8 mouse cellular contexts compared by ENCODE assay signal in the genomic region with DNA sequence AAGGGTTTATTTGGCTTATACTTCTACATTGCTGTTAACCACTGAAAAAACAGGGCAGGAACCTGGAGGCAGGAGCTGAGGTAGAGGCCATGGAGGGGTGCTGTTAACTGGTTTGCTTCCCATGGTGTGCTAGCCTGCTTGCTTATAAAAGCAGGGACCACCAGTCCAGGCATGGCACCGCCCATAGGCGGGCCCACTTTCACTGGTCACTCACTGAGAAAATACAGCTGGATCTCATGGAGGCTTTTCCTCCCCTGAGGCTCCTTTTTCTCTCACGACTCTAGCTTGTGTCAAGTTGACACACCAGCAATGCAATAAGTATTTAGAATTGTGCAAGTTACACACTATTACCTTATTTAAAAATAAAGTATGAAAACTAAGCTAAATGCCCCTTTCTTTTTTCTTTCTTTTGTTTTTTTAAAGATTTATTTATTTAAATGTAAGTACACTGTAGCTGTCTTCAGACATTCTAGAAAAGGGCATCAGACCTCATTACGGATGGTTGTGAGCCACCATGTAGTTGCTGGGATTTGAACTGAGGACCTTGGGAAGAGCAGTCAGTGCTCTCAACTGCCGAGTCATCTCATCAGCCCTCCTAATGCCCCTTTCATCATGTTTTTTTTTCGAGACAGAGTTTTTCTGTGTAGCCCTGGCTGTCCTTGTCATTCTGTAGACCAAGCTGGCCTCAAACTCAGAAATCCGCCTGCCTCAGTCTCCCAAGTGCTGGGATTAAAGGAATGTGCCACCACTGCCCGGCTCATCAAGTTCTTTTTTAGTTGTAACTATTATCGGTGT. TPM values are rescaled to one million over a fixed set of nuclear protein-coding genes. Genes with fewer than 3 reads are reported as not detected.
A peak's percentile ranks its signal among the peaks of the same experiment; 100 is the strongest.
DNase-seq lines count a peak whose midpoint lies in the region; ATAC-seq and TF ChIP-seq lines count a peak whose summit lies in the region.

No protein-coding gene starts in this region.

- no peaks in the 10 kb centered on the region for H3K9me3 ChIP-seq in embryonic facial prominence, embryonic 14.5 days (ENCODE audit: control insufficient read depth, low read length)
- no peaks in the 10 kb centered on the region for H3K9me3 ChIP-seq in hindbrain, postnatal 0 days (ENCODE audit: low read length)
- no peaks in the 10 kb centered on the region for H3K9me3 ChIP-seq in neural tube, embryonic 13.5 days

- no peaks in the 10 kb centered on the region; the same call in 1 of the 2 replicates for H3K4me1 ChIP-seq in embryonic facial prominence, embryonic 14.5 days (ENCODE audit: control insufficient read depth, insufficient read depth, low read length)
- H3K4me1 ChIP-seq in hindbrain, postnatal 0 days (ENCODE audit: insufficient read depth, low read length): no peaks in the 10 kb centered on the region
- H3K4me1 ChIP-seq in neural tube, embryonic 13.5 days (replicated peaks): peaks cover 26% of the 10 kb centered on the region

- intact Hi-C loops in left cerebral cortex, adult 2 months (cut with DNase I): loop anchor here (5.0 kb wide), 1 partner anchor 54 kb away; the partner anchor contains the start of gene Rnf168
- intact Hi-C loops in left cerebral cortex, postnatal 36 days (cut with DNase I): no loop called here

- H3K27me3 ChIP-seq in embryonic facial prominence, embryonic 14.5 days (replicated peaks; ENCODE audit: control insufficient read depth, insufficient read depth, low read length): no peaks in the 10 kb centered on the region
- no peaks in the 10 kb centered on the region for H3K27me3 ChIP-seq in hindbrain, postnatal 0 days (ENCODE audit: insufficient read depth, low read length)
- no peaks in the 10 kb centered on the region for H3K27me3 ChIP-seq in neural tube, embryonic 13.5 days

- 47% methylated on average over 9 of the region's 9 CpGs for WGBS in embryonic facial prominence, embryonic 14.5 days
- 52% methylated on average over 9 of the region's 9 CpGs for WGBS in hindbrain, postnatal 0 days
- 63% methylated on average over 9 of the region's 9 CpGs for WGBS in neural tube, embryonic 13.5 days

- TF ChIP-seq CTCF in left cerebral cortex, adult 2 months (IDR thresholded peaks at IDR 0.05): no peak
- TF ChIP-seq CTCF in hindbrain, postnatal 0 days (IDR thresholded peaks at IDR 0.05; ENCODE audit: low read depth): no peak

- H3K9ac ChIP-seq in embryonic facial prominence, embryonic 14.5 days (ENCODE audit: low read depth, low read length): peak overlapping the region; percentile 96
- no peak overlapping the region for H3K9ac ChIP-seq in hindbrain, postnatal 0 days (replicated peaks; ENCODE audit: low read length)
- H3K9ac ChIP-seq in neural tube, embryonic 13.5 days: peak overlapping the region; percentile 99

- DNase-seq in left cerebral cortex, adult 2 months (ENCODE audit: extremely low spot score in 1 of 2, low spot score in 2 of 2): no peak
- no peak for DNase-seq in left cerebral cortex, postnatal 36 days (ENCODE audit: low spot score in 2 of 2)
- no peak for DNase-seq in embryonic facial prominence, embryonic 14.5 days (ENCODE audit: low spot score)
- DNase-seq in hindbrain, postnatal 0 days (ENCODE audit: low spot score): no peak
- DNase-seq in layer of hippocampus, postnatal 14 days (ENCODE audit: low spot score in 2 of 2): no peak
- DNase-seq in thymus, postnatal 0 days (ENCODE audit: low spot score): no peak
- no peak for DNase-seq in layer of hippocampus, postnatal 25 days (ENCODE audit: extremely low spot score in 1 of 2, low spot score in 1 of 2)

- ATAC-seq in embryonic facial prominence, embryonic 14.5 days (ENCODE audit: low read depth): no peak
- no peak for ATAC-seq in hindbrain, postnatal 0 days
- ATAC-seq in neural tube, embryonic 13.5 days (ENCODE audit: low read depth): no peak

- H3K4me3 ChIP-seq in left cerebral cortex, adult 2 months: peak overlapping the region; percentile 97; the same call in 1 of the 2 replicates
- H3K4me3 ChIP-seq in embryonic facial prominence, embryonic 14.5 days (ENCODE audit: low read depth, low read length): peak overlapping the region; percentile 61
- H3K4me3 ChIP-seq in hindbrain, postnatal 0 days (ENCODE audit: low read length): peak overlapping the region; percentile 100
- peak overlapping the region; percentile 99 for H3K4me3 ChIP-seq in neural tube, embryonic 13.5 days

- H3K27ac ChIP-seq in left cerebral cortex, adult 2 months: no peak overlapping the region
- H3K27ac ChIP-seq in embryonic facial prominence, embryonic 14.5 days (replicated peaks; ENCODE audit: low read depth, low read length): peak overlapping the region; percentile 95
- no peak overlapping the region; the same call in 1 of the 2 replicates for H3K27ac ChIP-seq in hindbrain, postnatal 0 days
- peak overlapping the region; percentile 99 for H3K27ac ChIP-seq in neural tube, embryonic 13.5 days (replicated peaks)

- peak overlapping the region; percentile 53 for H3K4me2 ChIP-seq in embryonic facial prominence, embryonic 14.5 days (ENCODE audit: low read depth, low read length)
- peak overlapping the region; percentile 66 for H3K4me2 ChIP-seq in hindbrain, postnatal 0 days (ENCODE audit: low read depth, low read length)
- H3K4me2 ChIP-seq in neural tube, embryonic 13.5 days: peak overlapping the region; percentile 64

- H3K36me3 ChIP-seq in embryonic facial prominence, embryonic 14.5 days (ENCODE audit: control insufficient read depth, insufficient read depth, low read length): no peaks in the 10 kb centered on the region
- H3K36me3 ChIP-seq in hindbrain, postnatal 0 days (ENCODE audit: insufficient read depth, low read length): no peaks in the 10 kb centered on the region
- H3K36me3 ChIP-seq in neural tube, embryonic 13.5 days: no peaks in the 10 kb centered on the region

RNA-seq across cellular contexts. Expression of gene Ubxn7, which starts 1.0 kb away (rescaled TPM):
- 10 to 100 TPM; 51.0 to 53.3 TPM for total RNA-seq in left cerebral cortex, adult 2 months (2021)
- total RNA-seq in left cerebral cortex, postnatal 36 days (2021): 10 to 100 TPM; 47.4 to 57.4 TPM
- polyA plus RNA-seq in embryonic facial prominence, embryonic 14.5 days (2014; fragmentation: Nextera tagmentation; extraction: Ambion mirVana): 21.1 and 23.7 TPM in 2 replicates
- total RNA-seq in hindbrain, postnatal 0 days (2014; rRNA removed): 27.1 and 28.7 TPM in 2 replicates
- polyA plus RNA-seq in hindbrain, postnatal 0 days (2015; fragmentation: Nextera tagmentation; extraction: Ambion mirVana): 12.0 and 12.1 TPM in 2 replicates
- 22.4 and 29.3 TPM in 2 replicates for polyA plus RNA-seq in neural tube, embryonic 13.5 days (2015; fragmentation: Nextera tagmentation; extraction: Ambion mirVana)
- total RNA-seq in layer of hippocampus, postnatal 14 days (2021): 10 to 100 TPM; 57.1 to 59.4 TPM
- polyA plus RNA-seq in thymus, postnatal 0 days (2015; fragmentation: Nextera tagmentation; extraction: Ambion mirVana): 20.0 and 21.8 TPM in 2 replicates
- 10 to 100 TPM; 49.4 to 58.2 TPM for total RNA-seq in layer of hippocampus, postnatal 25 days (2021)

RNA-seq across cellular contexts. Expression of gene Rnf168, which starts 53.8 kb away (rescaled TPM):
- 10 to 100 TPM; 25.3 to 27.8 TPM for total RNA-seq in left cerebral cortex, adult 2 months (2021)
- 10 to 100 TPM; 24.8 to 29.8 TPM for total RNA-seq in left cerebral cortex, postnatal 36 days (2021)
- polyA plus RNA-seq in embryonic facial prominence, embryonic 14.5 days (2014; fragmentation: Nextera tagmentation; extraction: Ambion mirVana): 22.0 and 23.4 TPM in 2 replicates
- 42.5 and 55.3 TPM in 2 replicates for total RNA-seq in hindbrain, postnatal 0 days (2014; rRNA removed)
- polyA plus RNA-seq in hindbrain, postnatal 0 days (2015; fragmentation: Nextera tagmentation; extraction: Ambion mirVana): 26.0 and 29.6 TPM in 2 replicates
- polyA plus RNA-seq in neural tube, embryonic 13.5 days (2015; fragmentation: Nextera tagmentation; extraction: Ambion mirVana): 25.3 and 27.3 TPM in 2 replicates
- 10 to 100 TPM; 22.7 to 24.7 TPM for total RNA-seq in layer of hippocampus, postnatal 14 days (2021)
- polyA plus RNA-seq in thymus, postnatal 0 days (2015; fragmentation: Nextera tagmentation; extraction: Ambion mirVana): 24.6 and 31.5 TPM in 2 replicates
- 10 to 100 TPM; 25.0 to 26.5 TPM for total RNA-seq in layer of hippocampus, postnatal 25 days (2021)

RNA-seq across cellular contexts. Expression of gene Smco1, which starts 59.8 kb away (rescaled TPM):
- under 1 TPM in 1 of 2 experiments, not detected in 1; 0.40 TPM for total RNA-seq in left cerebral cortex, adult 2 months (2021)
- not detected for total RNA-seq in left cerebral cortex, postnatal 36 days (2021)
- not detected in 2 replicates for polyA plus RNA-seq in embryonic facial prominence, embryonic 14.5 days (2014; fragmentation: Nextera tagmentation; extraction: Ambion mirVana)
- total RNA-seq in hindbrain, postnatal 0 days (2014; rRNA removed): not detected in 2 replicates
- polyA plus RNA-seq in hindbrain, postnatal 0 days (2015; fragmentation: Nextera tagmentation; extraction: Ambion mirVana): 0.10 TPM in 1 of 2 replicates, not detected in the other
- 0.28 TPM in 1 of 2 replicates, not detected in the other for polyA plus RNA-seq in neural tube, embryonic 13.5 days (2015; fragmentation: Nextera tagmentation; extraction: Ambion mirVana)
- total RNA-seq in layer of hippocampus, postnatal 14 days (2021): under 1 TPM in 1 of 2 experiments, not detected in 1; 0.30 TPM
- not detected in 2 replicates for polyA plus RNA-seq in thymus, postnatal 0 days (2015; fragmentation: Nextera tagmentation; extraction: Ambion mirVana)
- total RNA-seq in layer of hippocampus, postnatal 25 days (2021): under 1 TPM; 0.20 to 0.26 TPM

Comparison
In these comparisons a context has a peak if more than half of its experiments do, and no peak if none do; other contexts are left out.
1. H3K27ac ChIP-seq: peak in embryonic facial prominence, embryonic 14.5 days (single experiment) and neural tube, embryonic 13.5 days (single experiment); none in left cerebral cortex, adult 2 months (single experiment) and hindbrain, postnatal 0 days (single experiment).
2. Peak in every context shown above with its lines, with median percentiles within 50 percentile points of each other: H3K4me3 ChIP-seq and H3K4me2 ChIP-seq.